Comparison of ENCODE assay signal across 7 mouse cellular contexts in genomic region chr6:83325525-83326393, GRCm38 (mm10). TPM values are rescaled to one million over a fixed set of nuclear protein-coding genes. Genes with fewer than 3 reads are reported as not detected.
DNase-seq lines count a peak whose midpoint lies in the region; ATAC-seq lines count a peak whose summit lies in the region.

Gene Mthfd2, minus strand, starts transcription at chr6:83325908.
Gene Mob1a, plus strand, starts transcription at chr6:83326016.

- peak within 1 kb of the TSS; percentile 96 for H3K27ac ChIP-seq in intestine, embryonic 15.5 days
- peak within 1 kb of the TSS; percentile 98 for H3K27ac ChIP-seq in midbrain, embryonic 10.5 days (replicated peaks)

- H3K4me3 ChIP-seq in intestine, embryonic 15.5 days (replicated peaks), result peak within 1 kb of the TSS; percentile 90
- peak within 1 kb of the TSS; percentile 97 for H3K4me3 ChIP-seq in midbrain, embryonic 10.5 days

- 0 out of 2 replicates have a peak, but pooled peaks cover 8% of the 10 kb centered on the region for H3K4me1 ChIP-seq in intestine, embryonic 15.5 days (replicated peaks)
- H3K4me1 ChIP-seq in midbrain, embryonic 10.5 days, result peaks cover 22% of the 10 kb centered on the region

- peak; percentile 99 for ATAC-seq in intestine, embryonic 15.5 days

- H3K9ac ChIP-seq in intestine, embryonic 15.5 days, result peak within 1 kb of the TSS; percentile 89

- H3K9me3 ChIP-seq in intestine, embryonic 15.5 days, result no peaks in the 10 kb centered on the region
- no peaks in the 10 kb centered on the region for H3K9me3 ChIP-seq in midbrain, embryonic 10.5 days (replicated peaks)

- no peaks in the 10 kb centered on the region for H3K27me3 ChIP-seq in intestine, embryonic 15.5 days (replicated peaks)
- no peaks in the 10 kb centered on the region for H3K27me3 ChIP-seq in midbrain, embryonic 10.5 days (ENCODE audit: low read depth, poor library complexity, severe bottlenecking)

- DNase-seq in adrenal gland, adult 2 months, result peak; percentile 97
- DNase-seq in embryo, embryonic 11.5 days (ENCODE audit: low read depth, low spot score), result peak; percentile 91
- peak; percentile 91 to 95 for DNase-seq in gastrocnemius, postnatal 36 days
- DNase-seq in left cerebral cortex, postnatal 25 days (ENCODE audit: low spot score in 2 of 2), result peak; percentile 94 to 96
- DNase-seq in midbrain, embryonic 10.5 days (ENCODE audit: low spot score), result peak; percentile 94
- peak; percentile 85 for DNase-seq in right cerebral cortex, postnatal 4 days

- WGBS in intestine, embryonic 15.5 days, result under 1% methylated on average over 65 of the region's 65 CpGs
- 2% methylated on average over 61 of the region's 65 CpGs for WGBS in midbrain, embryonic 10.5 days

- no peaks in the 10 kb centered on the region for H3K36me3 ChIP-seq in intestine, embryonic 15.5 days
- peaks cover 24% of the 10 kb centered on the region for H3K36me3 ChIP-seq in midbrain, embryonic 10.5 days

- H3K4me2 ChIP-seq in intestine, embryonic 15.5 days (replicated peaks), result peak within 1 kb of the TSS; percentile 78

- intact Hi-C loops in gastrocnemius, postnatal 36 days (cut with DNase I), result no loop called here
- intact Hi-C loops in left cerebral cortex, postnatal 25 days (cut with DNase I), result no loop called here

RNA-seq across cellular contexts. Expression of gene Mthfd2, which starts in this region (rescaled TPM):
- total RNA-seq in adrenal gland, adult 2 months (2021), result 10 to 100 TPM; 17.8 to 30.8 TPM
- polyA plus RNA-seq in adrenal gland, adult 2 months (2012; rRNA removed), result 2.5 and 3.8 TPM in 2 replicates
- 1 to 10 TPM; 4.3 to 8.2 TPM for total RNA-seq in gastrocnemius, postnatal 36 days (2021)
- polyA plus RNA-seq in intestine, embryonic 15.5 days (2015; fragmentation: Nextera tagmentation; extraction: Ambion mirVana), result 38.4 and 42.0 TPM in 2 replicates
- 1 to 10 TPM; 5.0 to 6.3 TPM for total RNA-seq in left cerebral cortex, postnatal 25 days (2021)
- polyA plus RNA-seq in midbrain, embryonic 10.5 days (2016; fragmentation: Nextera tagmentation; extraction: Ambion mirVana), result 53.2 and 64.0 TPM in 2 replicates

RNA-seq across cellular contexts. Expression of gene Mob1a, which starts in this region (rescaled TPM):
- total RNA-seq in adrenal gland, adult 2 months (2021), result 10 to 100 TPM; 62.1 to 77.7 TPM
- polyA plus RNA-seq in adrenal gland, adult 2 months (2012; rRNA removed), result 44.4 and 52.1 TPM in 2 replicates
- 1 to 10 TPM; 9.5 to 9.8 TPM for total RNA-seq in gastrocnemius, postnatal 36 days (2021)
- polyA plus RNA-seq in intestine, embryonic 15.5 days (2015; fragmentation: Nextera tagmentation; extraction: Ambion mirVana), result 56.7 and 63.9 TPM in 2 replicates
- total RNA-seq in left cerebral cortex, postnatal 25 days (2021), result 10 to 100 TPM; 20.0 to 20.2 TPM
- 60.4 and 61.5 TPM in 2 replicates for polyA plus RNA-seq in midbrain, embryonic 10.5 days (2016; fragmentation: Nextera tagmentation; extraction: Ambion mirVana)

Comparison
In these comparisons a context has a peak if more than half of its experiments do, and no peak if none do; other contexts are left out.
1. Peak in every context shown above with its lines: DNase-seq, ATAC-seq, H3K4me3 ChIP-seq and H3K27ac ChIP-seq.